Mouse (Mus musculus): ENCODE measurements around the gene Chst11.

DNA sequence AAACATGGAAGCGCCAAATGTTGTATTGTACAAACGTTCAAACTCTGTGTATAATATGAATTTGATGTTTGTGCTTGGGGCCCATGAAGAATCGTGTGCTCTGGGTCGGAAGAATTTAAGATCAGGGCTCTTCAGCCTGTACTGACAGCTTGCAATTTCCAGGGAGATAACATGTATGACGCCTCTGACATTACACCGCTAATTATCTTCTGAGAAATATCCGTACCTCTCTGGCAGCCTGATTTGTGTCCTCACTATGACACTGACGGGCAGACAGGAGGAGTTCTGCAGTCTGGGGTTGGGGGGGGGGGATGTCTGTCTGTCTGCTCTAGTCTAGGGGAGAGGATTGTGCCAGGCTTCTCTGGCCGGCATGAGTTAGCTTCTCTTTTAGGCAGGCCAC is 56.6 kb downstream of the Chst11 start:
- TF ChIP-seq CTCF (IDR thresholded peaks at IDR 0.05; ENCODE audit: low read depth, low read length) (no peak), POLR2A (IDR thresholded peaks at IDR 0.05; ENCODE audit: insufficient read depth, low read length) (no peak), EP300 (IDR thresholded peaks at IDR 0.05; ENCODE audit: insufficient read depth, low read depth, low read length) (no peak)

All from ES-Bruce4 (cell line).